Comparison of ENCODE assay signal across 8 mouse cellular contexts in genomic region chr16:33186134-33186533, GRCm38 (mm10). TPM values are rescaled to one million over a fixed set of nuclear protein-coding genes. Genes with fewer than 3 reads are reported as not detected.
DNase-seq lines count a peak whose midpoint lies in the region; ATAC-seq and TF ChIP-seq lines count a peak whose summit lies in the region.

No protein-coding gene starts in this region.

- DNase-seq in lung, adult 18-20 months = no peak
- no peak for DNase-seq in gastrocnemius, postnatal 25 days
- no peak for DNase-seq in gastrocnemius, adult 8-10 months (ENCODE audit: low spot score in 2 of 2)
- no peak for DNase-seq in kidney, postnatal 36 days

- no peaks in the 10 kb centered on the region for H3K9me3 ChIP-seq in lung, embryonic 16.5 days (ENCODE audit: control insufficient read depth, low read length)
- H3K9me3 ChIP-seq in embryonic facial prominence, embryonic 12.5 days = no peaks in the 10 kb centered on the region
- no peaks in the 10 kb centered on the region for H3K9me3 ChIP-seq in intestine, postnatal 0 days (ENCODE audit: control insufficient read depth)
- no peaks in the 10 kb centered on the region for H3K9me3 ChIP-seq in neural tube, embryonic 15.5 days (replicated peaks)

- H3K36me3 ChIP-seq in lung, embryonic 16.5 days (ENCODE audit: control insufficient read depth, insufficient read depth, low read length) = no peaks in the 10 kb centered on the region
- peaks cover 3% of the 10 kb centered on the region; the same call in 1 of the 2 replicates for H3K36me3 ChIP-seq in embryonic facial prominence, embryonic 12.5 days
- H3K36me3 ChIP-seq in intestine, postnatal 0 days (ENCODE audit: control insufficient read depth, insufficient read depth) = no peaks in the 10 kb centered on the region
- no peaks in the 10 kb centered on the region for H3K36me3 ChIP-seq in neural tube, embryonic 15.5 days

- peak overlapping the region; percentile 92 for H3K4me2 ChIP-seq in lung, embryonic 16.5 days (ENCODE audit: low read depth, low read length)
- peak overlapping the region; percentile 75 for H3K4me2 ChIP-seq in embryonic facial prominence, embryonic 12.5 days (replicated peaks)
- H3K4me2 ChIP-seq in intestine, postnatal 0 days (replicated peaks; ENCODE audit: low read depth) = peak overlapping the region; percentile 80
- H3K4me2 ChIP-seq in neural tube, embryonic 15.5 days = peak overlapping the region; percentile 99

- peaks cover 24% of the 10 kb centered on the region for H3K4me1 ChIP-seq in lung, embryonic 16.5 days (replicated peaks; ENCODE audit: control insufficient read depth, insufficient read depth, low read length)
- H3K4me1 ChIP-seq in embryonic facial prominence, embryonic 12.5 days = peaks cover 15% of the 10 kb centered on the region
- H3K4me1 ChIP-seq in intestine, postnatal 0 days (replicated peaks; ENCODE audit: control insufficient read depth, insufficient read depth, low read length) = peaks cover 11% of the 10 kb centered on the region
- peaks cover 43% of the 10 kb centered on the region for H3K4me1 ChIP-seq in neural tube, embryonic 15.5 days

- H3K9ac ChIP-seq in lung, embryonic 16.5 days (ENCODE audit: low read length) = peak overlapping the region; percentile 99
- peak overlapping the region; percentile 88 for H3K9ac ChIP-seq in embryonic facial prominence, embryonic 12.5 days
- peak overlapping the region; percentile 99 for H3K9ac ChIP-seq in intestine, postnatal 0 days (ENCODE audit: low read depth, low read length)
- H3K9ac ChIP-seq in neural tube, embryonic 15.5 days (replicated peaks) = peak overlapping the region; percentile 92

- WGBS in lung, embryonic 16.5 days = 8% methylated on average over 4 of the region's 4 CpGs
- 23% methylated on average over 4 of the region's 4 CpGs for WGBS in embryonic facial prominence, embryonic 12.5 days
- whole genome bisulfite sequencing in intestine, postnatal 0 days = 12% methylated on average over 4 of the region's 4 CpGs
- 24% methylated on average over 4 of the region's 4 CpGs for WGBS in neural tube, embryonic 15.5 days

- no peak for TF ChIP-seq CTCF in intestine, postnatal 0 days (IDR thresholded peaks at IDR 0.05; ENCODE audit: low read depth)

- H3K27ac ChIP-seq in lung, embryonic 16.5 days (ENCODE audit: low read length) = no peak overlapping the region
- H3K27ac ChIP-seq in embryonic facial prominence, embryonic 12.5 days = no peak overlapping the region
- H3K27ac ChIP-seq in intestine, postnatal 0 days (ENCODE audit: low read depth, low read length) = peak overlapping the region; percentile 95
- H3K27ac ChIP-seq in neural tube, embryonic 15.5 days (replicated peaks) = peak overlapping the region; percentile 90; the same call in 1 of the 2 replicates

- no peak for ATAC-seq in lung, embryonic 16.5 days (ENCODE audit: low read depth)
- no peak for ATAC-seq in embryonic facial prominence, embryonic 12.5 days (ENCODE audit: insufficient number of reproducible peaks, insufficient read depth, low FRiP score, low TSS enrichment)
- no peak for ATAC-seq in intestine, postnatal 0 days
- ATAC-seq in neural tube, embryonic 15.5 days (ENCODE audit: low FRiP score) = no peak

- peak overlapping the region; percentile 99 for H3K4me3 ChIP-seq in lung, embryonic 16.5 days (ENCODE audit: low read length)
- H3K4me3 ChIP-seq in embryonic facial prominence, embryonic 12.5 days = peak overlapping the region; percentile 75
- H3K4me3 ChIP-seq in intestine, postnatal 0 days (ENCODE audit: low read depth, low read length) = peak overlapping the region; percentile 93
- peak overlapping the region; percentile 97 for H3K4me3 ChIP-seq in neural tube, embryonic 15.5 days (replicated peaks)

- no peaks in the 10 kb centered on the region for H3K27me3 ChIP-seq in lung, embryonic 16.5 days (ENCODE audit: control insufficient read depth, insufficient read depth, low read depth, low read length)
- H3K27me3 ChIP-seq in embryonic facial prominence, embryonic 12.5 days = no peaks in the 10 kb centered on the region
- H3K27me3 ChIP-seq in intestine, postnatal 0 days (replicated peaks; ENCODE audit: control insufficient read depth, insufficient read depth, low read length) = no peaks in the 10 kb centered on the region
- no peaks in the 10 kb centered on the region for H3K27me3 ChIP-seq in neural tube, embryonic 15.5 days (replicated peaks)

RNA-seq across cellular contexts. Expression of gene Osbpl11, which starts 1.3 kb away (rescaled TPM):
- polyA plus RNA-seq in lung, embryonic 16.5 days (2015; fragmentation: Nextera tagmentation; extraction: Ambion mirVana) = 14.8 and 14.9 TPM in 2 replicates
- 29.6 and 30.0 TPM in 2 replicates for polyA plus RNA-seq in embryonic facial prominence, embryonic 12.5 days (2016; fragmentation: Nextera tagmentation; extraction: Ambion mirVana)
- 9.2 and 10.0 TPM in 2 replicates for polyA plus RNA-seq in intestine, postnatal 0 days (2015; fragmentation: Nextera tagmentation; extraction: Ambion mirVana)
- polyA plus RNA-seq in neural tube, embryonic 15.5 days (2015; fragmentation: Nextera tagmentation; extraction: Ambion mirVana) = 15.7 and 16.2 TPM in 2 replicates
- 10 to 100 TPM; 13.8 to 14.5 TPM for total RNA-seq in gastrocnemius, postnatal 25 days (2021)
- 10 to 100 TPM; 12.2 to 15.4 (median 15.0) TPM for total RNA-seq in gastrocnemius, adult 8-10 months (2022)

Comparison
In these comparisons a context has a peak if more than half of its experiments do, and no peak if none do; other contexts are left out.
1. H3K27ac ChIP-seq: peak in intestine, postnatal 0 days (single experiment) and neural tube, embryonic 15.5 days (single experiment); none in lung, embryonic 16.5 days (single experiment) and embryonic facial prominence, embryonic 12.5 days (single experiment).
2. Peak in every context shown above with its lines, with median percentiles within 50 percentile points of each other: H3K4me2 ChIP-seq, H3K4me3 ChIP-seq and H3K9ac ChIP-seq.